Mouse (Mus musculus) kidney, postnatal 36 days (tissue): ENCODE data around the gene Traip.
"Not testable (repeated sequence)": the region's sequence is repeated elsewhere in the genome, so short reads cannot be mapped to it uniquely, and the experiment has no call there.

ENCODE experiments used
- DNase-seq, 2 experiments: peaks; one replicate each; pipeline ENCODE4 v3.0.0; 2021 to 2022; ENCODE audit warnings: mixed read lengths in 2 of 2

Traip gene

GRCm38 (mm10) chr9:108003531-108003890 lies 53.6 kb downstream of the Traip start:
- no peak for DNase-seq

DNA sequence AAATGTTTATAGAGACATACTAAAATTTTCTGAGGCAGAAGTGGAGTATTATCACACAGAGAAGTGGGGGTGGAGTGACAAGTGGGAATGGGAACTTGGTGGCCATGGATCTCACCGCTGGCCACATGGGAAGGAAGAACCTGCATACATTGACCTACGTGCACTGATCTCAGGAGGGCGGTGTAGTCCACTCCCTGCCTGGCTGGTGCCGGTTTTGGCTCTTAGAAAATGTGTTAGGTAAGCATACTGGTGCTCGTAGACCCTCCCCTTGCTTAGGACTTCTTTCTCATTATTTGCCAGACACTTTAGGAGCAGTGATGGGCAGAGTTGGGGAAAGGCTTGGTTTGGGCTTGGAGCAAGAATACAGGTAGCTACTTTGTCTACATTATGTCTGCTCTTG lies 58.1 kb downstream of the Traip start:
- DNase-seq, result no peak

GRCm38 (mm10) chr9:108010385-108010784 lies 60.4 kb downstream of the Traip start:
- no peak for DNase-seq

GRCm38 (mm10) chr9:108013577-108013976 lies 63.6 kb downstream of the Traip start:
- not testable (repeated sequence) for DNase-seq

- DNase-seq, result no peak
These were observed 67.2 kb downstream of the Traip start for GRCm38 (mm10) chr9:108017127-108017526.

DNA sequence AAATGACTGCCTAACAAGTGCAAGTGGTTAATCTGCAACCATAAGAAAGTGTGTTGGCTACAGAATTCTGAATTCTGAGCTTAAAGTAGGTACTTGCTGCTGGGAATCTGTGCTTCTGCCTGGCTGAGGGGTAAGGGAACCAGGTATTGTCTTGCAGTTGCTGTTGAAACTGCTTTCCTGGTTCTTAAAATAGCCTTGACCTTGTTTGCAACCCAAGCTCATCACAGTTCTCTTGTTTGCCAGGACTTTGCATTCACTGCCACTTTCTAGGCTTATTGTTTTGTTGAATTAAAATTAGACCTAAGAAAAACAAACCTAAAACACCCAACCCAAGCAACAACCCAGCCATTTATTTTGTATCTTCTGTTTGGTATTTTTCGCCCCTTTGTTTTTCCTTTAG lies 70.8 kb downstream of the Traip start:
- no peak for DNase-seq
